Comparison of ENCODE assay signal across 23 mouse cellular contexts in genomic region chr1:52963097-52963496, GRCm38 (mm10). TPM values are rescaled to one million over a fixed set of nuclear protein-coding genes. Genes with fewer than 3 reads are reported as not detected.
DNase-seq lines count a peak whose midpoint lies in the region; ATAC-seq lines count a peak whose summit lies in the region.
"Had no signal": no experiment of that assay in that cellular context is flagged by ENCODE, and none has a peak within 500 bp of the region (broad histone marks: within the 10 kb centered on the region; RNA-seq: fewer than 3 reads in every experiment).

No protein-coding gene starts in this region.

- H3K4me1 ChIP-seq in heart, embryonic 10.5 days = no peaks in the 10 kb centered on the region
- H3K4me1 ChIP-seq in forebrain, embryonic 16.5 days (replicated peaks; ENCODE audit: control insufficient read depth, insufficient read depth, low read length) = no peaks in the 10 kb centered on the region
- H3K4me1 ChIP-seq: embryonic facial prominence, embryonic 13.5 days; heart, embryonic 15.5 days; hindbrain, embryonic 10.5 days; hindbrain, embryonic 15.5 days had no signal

- ATAC-seq in hematopoietic stem cell, adult 5-6 weeks (replicated peaks in 1 of 2; ENCODE audit: insufficient read depth in 1 of 2, low FRiP score in 2 of 2, low TSS enrichment in 1 of 2, low read depth in 1 of 2, poor library complexity in 2 of 2, severe bottlenecking in 2 of 2) = peak; percentile 43 to 76; a peak in 3 of 4 replicates
- ATAC-seq in forebrain, embryonic 16.5 days = no peak
- no peak for ATAC-seq in erythroblast, adult 5-6 weeks (replicated peaks; ENCODE audit: low FRiP score, poor library complexity, severe bottlenecking)
- ATAC-seq: forebrain, embryonic 14.5 days; inflammation-experienced regulatory T-cells, adult 6 months; intestine, postnatal 0 days had no signal

- H3K36me3 ChIP-seq in heart, embryonic 10.5 days = no peaks in the 10 kb centered on the region
- no peaks in the 10 kb centered on the region for H3K36me3 ChIP-seq in forebrain, embryonic 16.5 days (ENCODE audit: control insufficient read depth, insufficient read depth)
- H3K36me3 ChIP-seq: embryonic facial prominence, embryonic 13.5 days; heart, embryonic 15.5 days; hindbrain, embryonic 10.5 days; hindbrain, embryonic 15.5 days had no signal

- no peaks in the 10 kb centered on the region for H3K9me3 ChIP-seq in heart, embryonic 10.5 days
- no peaks in the 10 kb centered on the region for H3K9me3 ChIP-seq in forebrain, embryonic 16.5 days (ENCODE audit: control insufficient read depth, low read length)
- H3K9me3 ChIP-seq: embryonic facial prominence, embryonic 13.5 days; heart, embryonic 15.5 days; hindbrain, embryonic 10.5 days; hindbrain, embryonic 15.5 days had no signal

- WGBS in heart, embryonic 10.5 days = 74% methylated on average over 2 of the region's 2 CpGs
- 81% methylated on average over 2 of the region's 2 CpGs for WGBS in forebrain, embryonic 16.5 days

- H3K4me2 ChIP-seq in forebrain, embryonic 16.5 days (ENCODE audit: low read length) = no peak overlapping the region
- H3K4me2 ChIP-seq: embryonic facial prominence, embryonic 13.5 days; heart, embryonic 11.5 days; heart, embryonic 15.5 days; hindbrain, embryonic 15.5 days had no signal

- H3K27me3 ChIP-seq in heart, embryonic 10.5 days (ENCODE audit: insufficient read depth, poor library complexity, severe bottlenecking) = no peaks in the 10 kb centered on the region
- no peaks in the 10 kb centered on the region for H3K27me3 ChIP-seq in forebrain, embryonic 16.5 days (replicated peaks; ENCODE audit: control insufficient read depth, insufficient read depth, low read length)
- H3K27me3 ChIP-seq: embryonic facial prominence, embryonic 13.5 days; heart, embryonic 15.5 days; hindbrain, embryonic 15.5 days had no signal

- H3K4me3 ChIP-seq in heart, embryonic 10.5 days = no peak overlapping the region
- no peak overlapping the region for H3K4me3 ChIP-seq in forebrain, embryonic 16.5 days (replicated peaks; ENCODE audit: low read length)
- H3K4me3 ChIP-seq: embryonic facial prominence, embryonic 13.5 days; heart, embryonic 15.5 days; hindbrain, embryonic 10.5 days; hindbrain, embryonic 15.5 days had no signal

- DNase-seq in heart, adult 11 months = peak; percentile 89
- no peak for DNase-seq in heart, embryonic 10.5 days (ENCODE audit: low spot score)
- peak; percentile 15 for DNase-seq in 3T3-L1 (ENCODE audit: low read depth, low spot score)
- peak; percentile 47 for DNase-seq in 416B (ENCODE audit: low read depth)
- no peak for DNase-seq in frontal cortex, postnatal 25 days (ENCODE audit: low spot score in 2 of 2)
- DNase-seq: adrenal gland, postnatal 10 days; cerebellum, adult 11-12 months; cerebellum, adult 9-10 months; cerebellum, postnatal 25 days; heart, postnatal 14 days had no signal

- H3K9ac ChIP-seq in forebrain, embryonic 16.5 days (replicated peaks; ENCODE audit: low read depth, low read length) = no peak overlapping the region
- H3K9ac ChIP-seq: embryonic facial prominence, embryonic 13.5 days; heart, embryonic 15.5 days; hindbrain, embryonic 15.5 days had no signal

- H3K27ac ChIP-seq in heart, embryonic 10.5 days = no peak overlapping the region
- H3K27ac ChIP-seq in forebrain, embryonic 16.5 days (ENCODE audit: low read length) = no peak overlapping the region
- H3K27ac ChIP-seq: embryonic facial prominence, embryonic 13.5 days; heart, embryonic 15.5 days; hindbrain, embryonic 10.5 days; hindbrain, embryonic 15.5 days had no signal

RNA-seq across cellular contexts. Expression of gene 1700019D03Rik, which starts 56.9 kb away (rescaled TPM):
- 0.62 and 3.7 TPM in 2 replicates for polyA plus RNA-seq in heart, embryonic 10.5 days (2016; fragmentation: Nextera tagmentation; extraction: Ambion mirVana)
- total RNA-seq in hematopoietic stem cell, adult 5-6 weeks (2017) = 0.88 TPM in 1 of 2 replicates, not detected in the other
- polyA plus RNA-seq in forebrain, embryonic 16.5 days (2015; fragmentation: Nextera tagmentation; extraction: Ambion mirVana) = 2.9 and 3.6 TPM in 2 replicates
- total RNA-seq in erythroblast, adult 5-6 weeks (2015; ENCODE audit: low replicate concordance) = not detected in 2 replicates
- 1.2 TPM in 1 of 2 replicates, not detected in the other for total RNA-seq in erythroblast, adult 5-6 weeks (2017; ENCODE audit: low replicate concordance)
- total RNA-seq: MEL had no signal
- polyA plus RNA-seq: C2C12 had no signal

Comparison
In these comparisons a context has a peak if more than half of its experiments do, and no peak if none do; other contexts are left out.
1. DNase-seq: peak in heart, adult 11 months (single experiment), 3T3-L1 (single experiment) and 416B (single experiment); none in heart, embryonic 10.5 days (single experiment) and frontal cortex, postnatal 25 days (0 of 2).
2. ATAC-seq: peak in hematopoietic stem cell, adult 5-6 weeks (2 of 2); none in forebrain, embryonic 16.5 days (single experiment) and erythroblast, adult 5-6 weeks (single experiment).